Mouse (Mus musculus): ENCODE measurements around the gene Slc22a22. TPM values are rescaled to one million over a fixed set of nuclear protein-coding genes. Genes with fewer than 3 reads are reported as not detected.

Gene Slc22a22
- polyA plus RNA-seq, 1 experiment from 2014 or later = not detected

DNA sequence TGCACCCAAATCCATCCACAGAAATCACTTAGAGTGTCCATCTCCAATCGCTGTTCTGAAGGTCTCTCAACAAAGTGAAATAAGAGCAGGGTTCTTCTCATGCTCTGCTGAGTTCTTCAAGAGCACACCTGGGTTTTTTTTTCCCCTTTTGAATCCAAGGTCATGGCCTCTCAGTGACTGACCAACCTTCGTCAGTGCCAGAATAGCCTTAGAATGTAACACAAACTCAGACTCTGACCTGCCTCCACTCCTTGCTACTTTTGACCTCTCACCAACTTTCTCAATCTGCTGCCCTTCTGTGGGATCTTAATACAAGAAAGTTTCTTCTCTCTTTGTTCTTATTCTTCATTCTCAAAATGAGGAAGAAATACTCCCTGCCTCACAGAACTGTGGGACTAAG, 18.7 kb upstream of the Slc22a22 start:
- Histone ChIP-seq H3K36me3 (ENCODE audit: control insufficient read depth, insufficient read depth) (no peaks in the 10 kb centered on the region), H3K4me2 (ENCODE audit: low read depth, low read length) (no peak overlapping the region), H3K27ac (ENCODE audit: low read length) (no peak overlapping the region), H3K9ac (ENCODE audit: low read length) (no peak overlapping the region), H3K4me3 (ENCODE audit: low read length) (no peak overlapping the region), H3K9me3 (replicated peaks; ENCODE audit: control insufficient read depth, low read length) (no peaks in the 10 kb centered on the region), H3K27me3 (ENCODE audit: control insufficient read depth, insufficient read depth, low read length) (no peaks in the 10 kb centered on the region), H3K4me1 (ENCODE audit: control insufficient read depth, insufficient read depth, low read length) (no peaks in the 10 kb centered on the region)
- 80% methylated on average over 2 of the region's 2 CpGs for WGBS
- no peak for ATAC-seq (replicated peaks; ENCODE audit: extremely low read depth, insufficient read depth, low FRiP score)

DNA sequence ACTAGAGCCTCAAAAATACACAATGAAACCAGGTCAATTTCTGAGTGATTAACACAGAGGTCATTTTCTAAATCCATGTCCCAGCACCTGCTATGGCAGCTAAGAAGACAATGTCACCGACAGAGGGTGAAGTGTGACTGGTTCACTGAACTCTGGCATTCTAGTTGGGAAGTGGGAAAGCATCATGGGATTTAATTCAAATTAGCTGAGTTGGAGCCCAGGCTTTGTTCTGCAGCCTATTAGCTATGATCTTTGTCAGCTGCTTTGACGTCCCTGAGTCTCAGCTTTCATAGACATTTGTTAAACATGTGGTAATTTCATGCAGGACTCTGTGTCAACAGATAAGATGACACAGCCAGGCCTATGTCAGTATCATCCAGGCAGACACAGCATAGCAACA, 5.1 kb upstream of the Slc22a22 start:
- Histone ChIP-seq H3K27me3 (ENCODE audit: control insufficient read depth, insufficient read depth, low read length) (no peaks in the 10 kb centered on the region), H3K4me3 (ENCODE audit: low read length) (no peak overlapping the region), H3K36me3 (ENCODE audit: control insufficient read depth, insufficient read depth) (no peaks in the 10 kb centered on the region), H3K9me3 (replicated peaks; ENCODE audit: control insufficient read depth, low read length) (no peaks in the 10 kb centered on the region), H3K27ac (ENCODE audit: low read length) (no peak overlapping the region), H3K4me2 (ENCODE audit: low read depth, low read length) (no peak overlapping the region), H3K4me1 (ENCODE audit: control insufficient read depth, insufficient read depth, low read length) (no peaks in the 10 kb centered on the region), H3K9ac (ENCODE audit: low read length) (no peak overlapping the region)
- no peak for ATAC-seq (replicated peaks; ENCODE audit: extremely low read depth, insufficient read depth, low FRiP score)
- 54% methylated on average over 2 of the region's 2 CpGs for WGBS

DNA sequence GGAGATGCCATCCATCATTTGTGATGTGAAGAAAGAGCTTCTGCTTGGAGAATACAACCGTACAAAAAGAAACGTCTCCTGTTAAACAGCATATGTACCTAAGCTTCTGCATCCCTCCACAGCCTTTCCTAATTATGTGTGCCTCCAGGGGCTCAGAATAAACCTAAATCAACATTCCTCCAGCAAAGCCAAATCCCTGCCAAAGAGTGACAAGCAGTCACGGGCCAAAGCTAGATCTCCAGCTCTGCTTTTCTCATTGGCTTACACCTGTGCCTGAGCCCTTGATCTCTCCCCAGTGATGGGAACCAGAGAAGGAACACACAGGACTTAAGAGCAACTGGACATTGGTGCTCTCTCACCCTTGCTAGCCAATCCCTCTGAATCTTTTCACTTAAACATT, 5.8 kb downstream of the Slc22a22 start:
- no peak for ATAC-seq (replicated peaks; ENCODE audit: extremely low read depth, insufficient read depth, low FRiP score)
- Histone ChIP-seq H3K27ac (ENCODE audit: low read length) (no peak overlapping the region), H3K27me3 (ENCODE audit: control insufficient read depth, insufficient read depth, low read length) (no peaks in the 10 kb centered on the region), H3K4me1 (ENCODE audit: control insufficient read depth, insufficient read depth, low read length) (no peaks in the 10 kb centered on the region), H3K9ac (ENCODE audit: low read length) (no peak overlapping the region), H3K4me3 (ENCODE audit: low read length) (no peak overlapping the region), H3K4me2 (ENCODE audit: low read depth, low read length) (no peak overlapping the region), H3K36me3 (ENCODE audit: control insufficient read depth, insufficient read depth) (no peaks in the 10 kb centered on the region), H3K9me3 (replicated peaks; ENCODE audit: control insufficient read depth, low read length) (no peaks in the 10 kb centered on the region)
- WGBS = 62% methylated on average over 3 of the region's 3 CpGs

DNA sequence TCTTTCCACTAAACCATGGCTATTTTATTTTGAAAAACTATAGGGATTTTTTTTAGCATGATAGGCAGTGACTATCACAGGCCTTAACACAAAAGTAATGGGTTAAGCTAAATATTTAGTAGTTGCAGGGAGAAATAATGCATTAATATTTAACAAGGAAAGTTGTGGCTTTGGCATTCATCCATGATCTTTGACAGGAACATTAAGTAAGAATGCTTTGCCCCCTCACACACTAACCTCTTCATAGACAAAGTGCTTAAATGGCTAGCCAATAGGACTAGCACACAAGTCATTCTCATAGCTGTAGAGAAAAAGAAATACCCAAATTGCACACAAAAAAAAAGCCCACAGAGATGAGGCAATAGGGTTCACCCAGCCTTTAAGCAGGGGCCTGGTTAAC, 11.4 kb downstream of the Slc22a22 start:
- no peak overlapping the region for H3K27ac ChIP-seq (ENCODE audit: low read length)
- H3K4me2 ChIP-seq (ENCODE audit: low read depth, low read length) = no peak overlapping the region
- H3K4me3 ChIP-seq (ENCODE audit: low read length) = no peak overlapping the region
- ATAC-seq (replicated peaks; ENCODE audit: extremely low read depth, insufficient read depth, low FRiP score) = no peak
- H3K4me1 ChIP-seq (ENCODE audit: control insufficient read depth, insufficient read depth, low read length) = no peaks in the 10 kb centered on the region
- no peak overlapping the region for H3K9ac ChIP-seq (ENCODE audit: low read length)
- H3K9me3 ChIP-seq (replicated peaks; ENCODE audit: control insufficient read depth, low read length) = no peaks in the 10 kb centered on the region
- no peaks in the 10 kb centered on the region for H3K27me3 ChIP-seq (ENCODE audit: control insufficient read depth, insufficient read depth, low read length)
- H3K36me3 ChIP-seq (ENCODE audit: control insufficient read depth, insufficient read depth) = no peaks in the 10 kb centered on the region

DNA sequence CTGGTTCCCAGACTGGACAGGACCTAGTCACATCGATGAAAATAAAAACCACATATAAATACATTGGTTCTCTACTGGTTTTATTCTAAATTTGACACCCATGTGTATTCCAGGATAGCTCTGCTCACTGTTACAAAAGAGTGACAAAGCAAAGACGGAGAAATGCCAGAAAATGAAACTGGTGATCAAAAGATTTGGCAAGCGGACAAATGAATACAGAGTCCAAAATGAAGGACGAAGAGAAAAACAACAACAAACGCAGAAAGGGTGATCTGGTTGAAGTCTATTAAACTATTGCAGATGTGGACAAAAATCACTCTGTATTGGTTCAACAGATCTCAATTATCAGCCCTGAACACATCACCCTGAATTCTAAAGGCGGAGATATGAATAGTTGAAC, 12.4 kb downstream of the Slc22a22 start:
- WGBS = 84% methylated on average over 6 of the region's 6 CpGs
- ATAC-seq (replicated peaks; ENCODE audit: extremely low read depth, insufficient read depth, low FRiP score) = no peak

DNA sequence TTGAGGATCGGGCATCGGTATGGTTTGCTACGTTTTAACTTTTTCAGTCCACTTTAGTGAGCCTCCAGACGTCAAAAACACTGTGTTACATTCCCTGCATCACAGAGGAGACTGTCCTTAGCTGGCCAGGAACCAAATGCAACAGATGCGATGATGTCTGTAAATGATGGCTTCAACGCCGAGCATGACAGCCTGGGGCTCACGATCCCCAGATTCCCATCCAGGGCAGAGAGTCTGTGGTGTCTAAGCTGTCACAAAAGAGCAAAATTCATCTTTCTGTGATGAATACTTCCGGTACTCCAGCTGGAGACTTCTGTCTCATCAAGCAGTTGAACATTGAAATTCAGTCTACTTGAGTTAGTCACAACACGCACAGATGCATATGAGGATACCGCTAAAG, 13.4 kb downstream of the Slc22a22 start:
- H3K4me1 ChIP-seq (ENCODE audit: control insufficient read depth, insufficient read depth, low read length) = no peaks in the 10 kb centered on the region
- no peak overlapping the region for H3K4me3 ChIP-seq (ENCODE audit: low read length)
- H3K36me3 ChIP-seq (ENCODE audit: control insufficient read depth, insufficient read depth) = no peaks in the 10 kb centered on the region
- WGBS = 73% methylated on average over 11 of the region's 11 CpGs
- H3K27me3 ChIP-seq (ENCODE audit: control insufficient read depth, insufficient read depth, low read length) = no peaks in the 10 kb centered on the region
- ATAC-seq (replicated peaks; ENCODE audit: extremely low read depth, insufficient read depth, low FRiP score) = no peak
- no peak overlapping the region for H3K9ac ChIP-seq (ENCODE audit: low read length)
- H3K27ac ChIP-seq (ENCODE audit: low read length) = no peak overlapping the region
- H3K9me3 ChIP-seq (replicated peaks; ENCODE audit: control insufficient read depth, low read length) = no peaks in the 10 kb centered on the region
- H3K4me2 ChIP-seq (ENCODE audit: low read depth, low read length) = no peak overlapping the region

More for the DNA sequence above, 12.4 kb downstream of the Slc22a22 start:
- no peaks in the 10 kb centered on the region for H3K36me3 ChIP-seq (ENCODE audit: control insufficient read depth, insufficient read depth)
- no peak overlapping the region for H3K4me2 ChIP-seq (ENCODE audit: low read depth, low read length)
- no peak overlapping the region for H3K27ac ChIP-seq (ENCODE audit: low read length)
- no peaks in the 10 kb centered on the region for H3K27me3 ChIP-seq (ENCODE audit: control insufficient read depth, insufficient read depth, low read length)
- H3K9ac ChIP-seq (ENCODE audit: low read length) = no peak overlapping the region
- no peak overlapping the region for H3K4me3 ChIP-seq (ENCODE audit: low read length)
- H3K9me3 ChIP-seq (replicated peaks; ENCODE audit: control insufficient read depth, low read length) = no peaks in the 10 kb centered on the region
- H3K4me1 ChIP-seq (ENCODE audit: control insufficient read depth, insufficient read depth, low read length) = no peaks in the 10 kb centered on the region

DNA sequence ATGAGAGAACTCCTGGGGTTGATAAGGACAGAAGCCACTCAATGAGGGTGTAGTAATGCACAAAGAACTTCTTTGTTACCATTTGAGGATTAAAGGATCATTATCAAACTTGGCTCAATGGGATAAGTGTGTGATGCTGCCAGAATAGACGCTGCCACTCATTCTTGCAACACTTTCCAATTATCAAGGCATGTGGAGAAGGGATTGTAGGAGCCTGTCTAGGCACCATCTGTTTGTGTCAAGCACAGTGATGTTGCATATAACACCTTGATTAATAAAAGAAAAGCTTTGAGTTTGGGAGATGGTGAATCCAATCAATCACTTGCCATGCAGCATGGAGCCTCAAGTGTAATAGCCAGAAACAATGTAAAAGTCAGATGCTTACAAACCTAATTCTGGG, 16.1 kb downstream of the Slc22a22 start:
- Histone ChIP-seq H3K9me3 (replicated peaks; ENCODE audit: control insufficient read depth, low read length) (no peaks in the 10 kb centered on the region), H3K4me3 (ENCODE audit: low read length) (no peak overlapping the region), H3K27me3 (ENCODE audit: control insufficient read depth, insufficient read depth, low read length) (no peaks in the 10 kb centered on the region), H3K4me2 (ENCODE audit: low read depth, low read length) (no peak overlapping the region), H3K9ac (ENCODE audit: low read length) (no peak overlapping the region), H3K4me1 (ENCODE audit: control insufficient read depth, insufficient read depth, low read length) (no peaks in the 10 kb centered on the region), H3K36me3 (ENCODE audit: control insufficient read depth, insufficient read depth) (no peaks in the 10 kb centered on the region), H3K27ac (ENCODE audit: low read length) (no peak overlapping the region)
- ATAC-seq (replicated peaks; ENCODE audit: extremely low read depth, insufficient read depth, low FRiP score) = no peak
- 38% methylated on average over 1 of the region's 1 CpGs for WGBS

DNA sequence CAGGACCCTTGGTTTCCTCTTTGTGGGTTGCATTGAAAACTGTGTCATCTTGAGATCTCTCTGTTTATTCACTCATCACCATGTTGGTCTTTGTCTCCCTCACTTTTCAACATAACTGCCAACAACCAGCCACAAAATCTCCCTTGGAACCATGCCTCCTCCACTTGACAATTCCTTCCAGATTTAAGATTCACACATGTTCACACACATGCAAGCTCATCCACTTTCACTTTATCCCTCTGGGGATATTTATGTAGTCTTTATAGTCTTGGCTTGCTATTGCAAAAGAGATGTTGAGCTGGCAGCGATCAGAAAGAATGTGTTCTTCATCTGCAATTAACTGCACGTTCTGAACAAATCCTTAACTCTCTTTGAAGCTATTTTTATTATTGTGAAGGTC, 20.1 kb downstream of the Slc22a22 start:
- Histone ChIP-seq H3K4me3 (ENCODE audit: low read length) (no peak overlapping the region), H3K4me1 (ENCODE audit: control insufficient read depth, insufficient read depth, low read length) (no peaks in the 10 kb centered on the region), H3K27me3 (ENCODE audit: control insufficient read depth, insufficient read depth, low read length) (no peaks in the 10 kb centered on the region), H3K9ac (ENCODE audit: low read length) (no peak overlapping the region), H3K4me2 (ENCODE audit: low read depth, low read length) (no peak overlapping the region), H3K9me3 (replicated peaks; ENCODE audit: control insufficient read depth, low read length) (no peaks in the 10 kb centered on the region), H3K27ac (ENCODE audit: low read length) (no peak overlapping the region), H3K36me3 (ENCODE audit: control insufficient read depth, insufficient read depth) (no peaks in the 10 kb centered on the region)
- ATAC-seq (replicated peaks; ENCODE audit: extremely low read depth, insufficient read depth, low FRiP score) = no peak
- WGBS = 49% methylated on average over 2 of the region's 2 CpGs

DNA sequence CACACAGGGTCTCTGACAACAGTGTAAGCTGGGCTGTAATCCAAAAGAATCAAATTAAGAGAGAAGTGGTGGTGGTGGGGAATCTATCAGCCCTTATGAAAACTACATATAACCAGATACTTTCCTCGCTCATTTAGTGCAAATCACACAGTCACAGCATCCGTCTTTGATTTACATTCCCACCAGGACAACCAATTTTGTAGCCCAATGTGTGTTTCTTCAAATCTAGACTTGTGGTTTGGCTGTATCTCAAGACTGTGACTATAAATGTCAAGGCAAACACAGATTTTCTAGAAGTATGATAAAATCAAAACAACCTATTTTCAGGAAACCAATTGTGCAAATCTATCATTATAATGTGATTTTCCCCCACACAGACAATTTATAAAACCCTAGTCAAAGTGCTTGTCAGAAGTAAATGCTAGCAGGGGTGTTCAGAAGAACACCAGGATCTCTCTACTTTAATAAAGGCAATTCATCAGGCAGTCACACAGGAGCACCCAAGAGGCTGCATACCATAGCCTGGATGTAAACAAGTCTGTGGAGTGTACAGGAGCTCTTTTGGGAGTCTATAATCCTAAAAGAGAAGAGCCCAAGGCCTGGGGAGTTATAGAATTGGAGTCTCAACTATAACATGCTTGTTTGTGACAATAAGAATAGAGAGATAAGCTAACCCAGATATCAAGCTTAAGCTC, 42.6 kb downstream of the Slc22a22 start:
- no peak for ATAC-seq (replicated peaks; ENCODE audit: extremely low read depth, insufficient read depth, low FRiP score)
- WGBS = 56% methylated on average over 2 of the region's 2 CpGs
- no peaks in the 10 kb centered on the region for H3K4me1 ChIP-seq (ENCODE audit: control insufficient read depth, insufficient read depth, low read length)
- H3K4me3 ChIP-seq (ENCODE audit: low read length) = no peak overlapping the region
- no peaks in the 10 kb centered on the region for H3K9me3 ChIP-seq (replicated peaks; ENCODE audit: control insufficient read depth, low read length)
- H3K9ac ChIP-seq (ENCODE audit: low read length) = no peak overlapping the region
- no peak overlapping the region for H3K4me2 ChIP-seq (ENCODE audit: low read depth, low read length)
- no peaks in the 10 kb centered on the region for H3K27me3 ChIP-seq (ENCODE audit: control insufficient read depth, insufficient read depth, low read length)
- no peak overlapping the region for H3K27ac ChIP-seq (ENCODE audit: low read length)
- H3K36me3 ChIP-seq (ENCODE audit: control insufficient read depth, insufficient read depth) = no peaks in the 10 kb centered on the region

Measured in heart, embryonic 16.5 days (tissue).